Mouse (Mus musculus) embryonic facial prominence, embryonic 13.5 days (tissue): ENCODE measurements around the gene Smarcc2. TPM values are rescaled to one million over a fixed set of nuclear protein-coding genes. Genes with fewer than 3 reads are reported as not detected.

Source experiments
- ATAC-seq: fragments of 200-750 bp; cut with Nextera tagmentation; 2 replicates; pipeline ENCODE4 v1.8.0; 2017; ENCODE audit warnings: low read depth; ENCODE audit not compliant: insufficient number of reproducible peaks, insufficient read depth, low FRiP score, low TSS enrichment
- H3K27ac ChIP-seq: fragments of 300-500 bp; sonication (generic); 2 replicates; pipeline ENCODE4 v1.5.1; 2015; ENCODE audit warnings: moderate library complexity, mild to moderate bottlenecking, inconsistent platforms
- H3K27me3 ChIP-seq: fragments of 300-500 bp; sonication (generic); 2 replicates; pipeline ENCODE4 v1.6.1; 2015; ENCODE audit warnings: mild to moderate bottlenecking, inconsistent platforms
- H3K36me3 ChIP-seq: fragments of 300-500 bp; sonication (generic); 2 replicates; pipeline ENCODE4 v1.6.1; 2015; ENCODE audit warnings: mild to moderate bottlenecking, inconsistent platforms
- H3K4me1 ChIP-seq: fragments of 300-500 bp; sonication (generic); 2 replicates; pipeline ENCODE4 v1.6.1; 2015; ENCODE audit warnings: inconsistent platforms
- H3K4me2 ChIP-seq: fragments of 300-500 bp; sonication (generic); 2 replicates; pipeline ENCODE4 v1.6.1; 2015; ENCODE audit warnings: moderate library complexity, mild to moderate bottlenecking, inconsistent platforms
- H3K4me3 ChIP-seq: fragments of 300-500 bp; sonication (generic); 2 replicates; pipeline ENCODE4 v1.5.1; 2015; ENCODE audit warnings: mild to moderate bottlenecking, inconsistent platforms
- H3K9ac ChIP-seq: fragments of 300-500 bp; sonication (generic); 2 replicates; pipeline ENCODE4 v1.6.1; 2015; ENCODE audit warnings: mild to moderate bottlenecking, inconsistent platforms
- H3K9me3 ChIP-seq: fragments of 300-500 bp; sonication (generic); 2 replicates; pipeline ENCODE4 v1.6.1; 2016; ENCODE audit warnings: inconsistent platforms
- WGBS: fragments of 180-500 bp; shearing (Covaris S2); methylation state at CpG from one replicate; pipeline ENCODE4 v1.1.7; 2015; ENCODE audit warnings: mixed read lengths; 5-methylcytosine and 5-hydroxymethylcytosine counted together
- polyA plus RNA-seq: library from polyadenylated mRNA; unstranded; fragments of >200 nt; fragmentation: Nextera tagmentation; extraction: Ambion mirVana; gene quantifications from 2 replicates; pipeline ENCODE4 v1.2.1, GENCODE M21; 2015

Smarcc2 gene
- polyA plus RNA-seq, 1 experiment from 2014 or later, result 111 TPM

DNA sequence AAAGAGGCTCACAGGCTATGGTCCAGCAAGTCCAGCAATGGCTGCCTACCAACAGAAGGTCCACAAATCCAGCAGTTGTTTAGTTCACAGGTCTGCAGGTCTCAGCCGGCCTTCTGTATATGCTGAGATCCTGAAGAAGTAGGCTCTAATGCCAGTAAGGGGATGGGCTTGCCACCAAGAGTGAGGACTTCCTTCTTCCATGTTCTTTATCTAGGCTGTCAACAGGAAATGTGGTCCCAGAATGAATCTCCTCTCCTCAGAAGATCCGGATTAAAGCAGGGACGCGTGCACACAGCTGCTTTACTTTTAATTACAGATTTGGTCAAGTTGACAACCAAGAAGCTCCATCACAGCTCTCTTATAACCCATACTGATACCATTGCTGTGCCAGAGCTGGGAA, 13.6 kb upstream of the Smarcc2 start:
- Histone ChIP-seq H3K36me3 (peaks cover 19% of the 10 kb centered on the region), H3K27ac (no peak overlapping the region), H3K27me3 (no peaks in the 10 kb centered on the region), H3K4me1 (no peaks in the 10 kb centered on the region), H3K9me3 (no peaks in the 10 kb centered on the region), H3K9ac (no peak overlapping the region), H3K4me2 (no peak overlapping the region), H3K4me3 (no peak overlapping the region)
- WGBS, result 89% methylated on average over 4 of the region's 4 CpGs
- ATAC-seq, result no peak

- H3K9me3 ChIP-seq, result no peaks in the 10 kb centered on the region
- no peaks in the 10 kb centered on the region for H3K27me3 ChIP-seq
- H3K4me2 ChIP-seq, result no peak overlapping the region
- no peak for ATAC-seq
- no peaks in the 10 kb centered on the region for H3K36me3 ChIP-seq
- no peak overlapping the region for H3K9ac ChIP-seq
- 75% methylated on average over 6 of the region's 6 CpGs for WGBS
- no peak overlapping the region for H3K27ac ChIP-seq
- no peak overlapping the region for H3K4me3 ChIP-seq
- no peaks in the 10 kb centered on the region for H3K4me1 ChIP-seq
Observed at GRCm38 (mm10) chr10:128451014-128451413, 8.0 kb upstream of the Smarcc2 start.

DNA sequence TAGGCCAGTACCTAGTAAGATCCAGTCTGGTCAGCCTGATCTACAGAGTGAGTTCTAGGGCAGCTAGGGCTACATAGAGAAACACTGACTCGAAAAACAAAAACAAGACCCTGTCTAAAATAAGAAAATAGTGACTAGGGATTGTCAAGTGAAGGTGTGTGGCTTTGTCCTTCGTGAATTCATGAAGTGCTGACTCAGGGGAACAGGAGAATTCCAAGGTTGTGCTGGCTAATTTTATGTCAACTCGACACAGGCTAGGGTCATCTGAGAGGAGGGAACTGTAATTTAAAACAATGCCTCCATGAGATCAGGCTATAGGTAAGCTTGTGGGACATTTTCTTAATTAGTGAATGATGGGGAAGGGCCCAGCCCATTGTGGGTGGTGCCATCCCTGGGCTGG, 4.6 kb upstream of the Smarcc2 start:
- no peak for ATAC-seq
- no peaks in the 10 kb centered on the region for H3K27me3 ChIP-seq
- H3K9ac ChIP-seq, result no peak overlapping the region
- no peaks in the 10 kb centered on the region for H3K4me1 ChIP-seq
- no peak overlapping the region for H3K27ac ChIP-seq
- H3K36me3 ChIP-seq, result no peaks in the 10 kb centered on the region
- no peaks in the 10 kb centered on the region for H3K9me3 ChIP-seq
- WGBS, result 68% methylated on average over 3 of the region's 3 CpGs
- H3K4me2 ChIP-seq, result no peak overlapping the region
- H3K4me3 ChIP-seq, result no peak overlapping the region

DNA sequence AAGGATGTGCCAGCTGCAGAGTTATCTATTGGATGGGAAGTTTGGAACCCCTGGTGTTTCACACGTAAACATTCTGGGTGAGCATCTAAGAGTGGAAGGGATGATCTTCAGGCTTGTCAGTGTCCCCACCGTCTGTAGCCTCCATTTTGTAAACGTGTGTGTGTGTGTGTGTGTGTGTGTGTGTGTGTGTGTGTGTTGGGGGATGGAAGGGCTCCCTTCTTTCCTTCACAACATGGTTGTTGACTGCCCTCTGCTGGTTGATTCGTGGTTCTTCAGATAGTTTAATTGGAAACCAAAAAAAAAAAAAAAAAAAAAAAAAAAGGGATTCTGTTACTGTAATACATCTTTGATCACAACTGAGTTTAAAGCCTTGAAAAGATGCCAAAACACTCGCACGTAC, 3.8 kb upstream of the Smarcc2 start:
- no peak for ATAC-seq
- no peaks in the 10 kb centered on the region for H3K36me3 ChIP-seq
- H3K4me3 ChIP-seq, result peak overlapping the region; percentile 26
- no peaks in the 10 kb centered on the region for H3K9me3 ChIP-seq
- no peak overlapping the region for H3K9ac ChIP-seq
- 3% methylated on average over 6 of the region's 6 CpGs for WGBS
- no peaks in the 10 kb centered on the region for H3K27me3 ChIP-seq
- no peak overlapping the region for H3K27ac ChIP-seq
- peak overlapping the region; percentile 44 for H3K4me2 ChIP-seq
- H3K4me1 ChIP-seq, result peaks cover 3% of the 10 kb centered on the region

DNA sequence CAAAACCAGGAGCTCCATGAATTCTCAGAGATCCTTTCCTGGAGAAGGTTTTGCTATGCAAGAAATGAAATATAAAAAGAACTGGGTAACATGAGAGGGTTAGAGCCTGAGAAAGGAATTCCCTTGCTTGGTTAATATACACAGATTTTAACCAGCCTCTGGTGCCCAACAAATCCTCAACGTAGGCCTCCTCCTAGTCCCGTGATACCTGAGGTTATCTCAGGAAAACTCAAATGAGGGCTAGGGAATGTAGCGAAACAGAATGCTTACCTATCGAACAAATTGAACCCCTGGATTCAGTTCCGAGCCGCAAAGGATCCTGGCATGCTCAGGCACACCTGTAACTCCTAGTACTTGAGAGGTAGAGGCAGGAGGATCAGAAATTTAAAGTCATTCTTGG, 1.4 kb upstream of the Smarcc2 start:
- 0 out of 2 replicates have a peak overlapping the region, but pooled peaks have one; percentile 77 for H3K4me3 ChIP-seq
- H3K27ac ChIP-seq, result no peak overlapping the region
- H3K36me3 ChIP-seq, result peaks cover 13% of the 10 kb centered on the region
- H3K9ac ChIP-seq, result no peak overlapping the region
- H3K4me2 ChIP-seq, result peak overlapping the region; percentile 89
- 77% methylated on average over 6 of the region's 6 CpGs for WGBS
- H3K4me1 ChIP-seq, result peaks cover 13% of the 10 kb centered on the region
- ATAC-seq, result no peak
- H3K27me3 ChIP-seq, result no peaks in the 10 kb centered on the region
- no peaks in the 10 kb centered on the region for H3K9me3 ChIP-seq

DNA sequence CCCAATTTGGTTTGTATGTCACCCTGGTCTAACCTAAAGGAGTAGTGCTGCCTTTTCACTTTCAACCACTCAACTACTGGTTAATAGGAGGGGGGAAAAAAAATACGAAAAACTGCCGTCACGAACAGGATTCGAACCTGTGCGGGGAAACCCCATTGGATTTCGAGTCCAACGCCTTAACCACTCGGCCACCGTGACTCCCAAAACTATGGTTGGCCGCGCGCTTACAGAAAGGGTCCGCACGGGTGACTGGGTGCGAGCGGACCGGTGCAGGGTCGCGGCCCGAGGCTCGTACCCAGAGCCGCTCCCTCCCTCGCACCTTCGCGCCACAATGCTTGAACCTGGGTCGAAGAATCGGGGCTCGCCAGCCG, 715 bp upstream of the Smarcc2 start:
- Histone ChIP-seq H3K27ac (peak overlapping the region; percentile 93), H3K4me3 (peak overlapping the region; percentile 77), H3K9me3 (no peaks in the 10 kb centered on the region), H3K36me3 (peaks cover 19% of the 10 kb centered on the region), H3K4me2 (peak overlapping the region; percentile 89), H3K4me1 (peaks cover 13% of the 10 kb centered on the region), H3K9ac (peak overlapping the region; percentile 98), H3K27me3 (no peaks in the 10 kb centered on the region)
- ATAC-seq, result peak; percentile 65
- WGBS, result under 1% methylated on average over 29 of the region's 29 CpGs

- Histone ChIP-seq H3K4me2 (peak overlapping the region; percentile 89), H3K4me3 (peak overlapping the region; percentile 77), H3K9me3 (no peaks in the 10 kb centered on the region), H3K36me3 (peaks cover 32% of the 10 kb centered on the region), H3K4me1 (peaks cover 13% of the 10 kb centered on the region), H3K27me3 (no peaks in the 10 kb centered on the region), H3K9ac (peak overlapping the region; percentile 98), H3K27ac (peak overlapping the region; percentile 93)
- 1% methylated on average over 31 of the region's 67 CpGs for WGBS
- peak; percentile 40; the same call in 1 of the 2 replicates for ATAC-seq
Observed at GRCm38 (mm10) chr10:128459409-128460269, 591 bp downstream of the Smarcc2 start.

DNA sequence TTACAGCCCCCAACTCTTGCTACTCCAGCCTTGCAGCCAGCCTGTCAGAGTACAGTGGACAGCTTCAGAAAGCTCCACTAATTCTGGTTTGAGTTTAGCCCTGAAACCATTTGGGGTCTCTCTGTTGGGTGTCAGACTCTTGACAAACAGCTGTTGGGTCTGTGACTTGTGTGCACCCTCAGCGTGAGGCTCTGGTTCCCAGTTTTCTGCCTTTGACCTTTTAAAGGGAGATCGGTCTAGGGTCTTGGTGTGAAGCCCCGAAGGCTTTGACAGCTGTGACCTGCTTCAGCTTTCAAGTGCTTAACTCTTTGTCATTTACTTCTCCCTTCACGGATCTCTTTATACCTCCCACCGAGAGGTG, 1.2 kb downstream of the Smarcc2 start:
- no peaks in the 10 kb centered on the region for H3K27me3 ChIP-seq
- peaks cover 13% of the 10 kb centered on the region for H3K4me1 ChIP-seq
- no peak overlapping the region for H3K27ac ChIP-seq
- H3K4me3 ChIP-seq, result peak overlapping the region; percentile 77
- no peaks in the 10 kb centered on the region for H3K9me3 ChIP-seq
- H3K36me3 ChIP-seq, result peaks cover 38% of the 10 kb centered on the region
- H3K9ac ChIP-seq, result peak overlapping the region; percentile 98
- no peak for ATAC-seq
- H3K4me2 ChIP-seq, result peak overlapping the region; percentile 89
- WGBS, result 3% methylated on average over 5 of the region's 5 CpGs

GRCm38 (mm10) chr10:128474366-128474765, 15.3 kb downstream of the Smarcc2 start:
- Histone ChIP-seq H3K4me1 (no peaks in the 10 kb centered on the region), H3K27me3 (no peaks in the 10 kb centered on the region), H3K9me3 (no peaks in the 10 kb centered on the region), H3K4me3 (no peak overlapping the region), H3K27ac (no peak overlapping the region), H3K36me3 (peaks cover 93% of the 10 kb centered on the region), H3K9ac (no peak overlapping the region), H3K4me2 (no peak overlapping the region)
- 86% methylated on average over 12 of the region's 12 CpGs for WGBS
- no peak for ATAC-seq

GRCm38 (mm10) chr10:128486370-128486769, 27.3 kb downstream of the Smarcc2 start:
- Histone ChIP-seq H3K27ac (no peak overlapping the region), H3K9ac (no peak overlapping the region), H3K4me2 (no peak overlapping the region), H3K4me3 (no peak overlapping the region), H3K27me3 (no peaks in the 10 kb centered on the region), H3K4me1 (peaks cover 13% of the 10 kb centered on the region), H3K36me3 (peaks cover 97% of the 10 kb centered on the region), H3K9me3 (no peaks in the 10 kb centered on the region)
- 90% methylated on average over 7 of the region's 7 CpGs for WGBS
- ATAC-seq, result no peak

- WGBS, result 90% methylated on average over 22 of the region's 22 CpGs
- Histone ChIP-seq H3K36me3 (peaks cover 86% of the 10 kb centered on the region), H3K4me1 (peaks cover 25% of the 10 kb centered on the region), H3K4me3 (no peak overlapping the region), H3K27me3 (no peaks in the 10 kb centered on the region), H3K9me3 (no peaks in the 10 kb centered on the region), H3K9ac (no peak overlapping the region), H3K4me2 (no peak overlapping the region), H3K27ac (no peak overlapping the region)
- ATAC-seq, result no peak
Observed at GRCm38 (mm10) chr10:128487861-128488712, 29.0 kb downstream of the Smarcc2 start.

GRCm38 (mm10) chr10:128488776-128489175, 29.7 kb downstream of the Smarcc2 start:
- Histone ChIP-seq H3K4me2 (no peak overlapping the region), H3K4me3 (no peak overlapping the region), H3K9me3 (no peaks in the 10 kb centered on the region), H3K27me3 (no peaks in the 10 kb centered on the region), H3K27ac (no peak overlapping the region), H3K9ac (no peak overlapping the region), H3K36me3 (peaks cover 79% of the 10 kb centered on the region), H3K4me1 (peaks cover 25% of the 10 kb centered on the region)
- no peak for ATAC-seq
- 81% methylated on average over 4 of the region's 4 CpGs for WGBS
